28 mouse cellular contexts compared by ENCODE assay signal in genomic region chr16:64934793-64935192, GRCm38 (mm10).
DNase-seq lines count a peak whose midpoint lies in the region; ATAC-seq and TF ChIP-seq lines count a peak whose summit lies in the region.
"Had no signal": no experiment of that assay in that cellular context is flagged by ENCODE, and none has a peak within 500 bp of the region (broad histone marks: within the 10 kb centered on the region; RNA-seq: fewer than 3 reads in every experiment).

No protein-coding gene starts in this region.

- H3K9ac ChIP-seq in liver, postnatal 0 days (replicated peaks) = no peak overlapping the region
- H3K9ac ChIP-seq in liver, embryonic 11.5 days (ENCODE audit: low read depth, low read length) = no peak overlapping the region
- H3K9ac ChIP-seq: embryonic facial prominence, embryonic 13.5 days; forebrain, embryonic 13.5 days; heart, embryonic 12.5 days; heart, embryonic 15.5 days; hindbrain, embryonic 14.5 days had no signal

- H3K4me1 ChIP-seq in liver, postnatal 0 days (ENCODE audit: insufficient read depth) = no peaks in the 10 kb centered on the region
- H3K4me1 ChIP-seq in liver, embryonic 11.5 days (replicated peaks; ENCODE audit: control insufficient read depth, insufficient read depth, low read length) = no peaks in the 10 kb centered on the region
- H3K4me1 ChIP-seq: embryonic facial prominence, embryonic 10.5 days; embryonic facial prominence, embryonic 13.5 days; forebrain, embryonic 13.5 days; heart, embryonic 12.5 days; heart, embryonic 15.5 days had no signal

- H3K9me3 ChIP-seq in liver, postnatal 0 days (ENCODE audit: low read length) = no peaks in the 10 kb centered on the region
- H3K9me3 ChIP-seq in liver, embryonic 11.5 days (ENCODE audit: control insufficient read depth, low read length) = no peaks in the 10 kb centered on the region
- H3K9me3 ChIP-seq: embryonic facial prominence, embryonic 10.5 days; embryonic facial prominence, embryonic 13.5 days; forebrain, embryonic 13.5 days; heart, embryonic 12.5 days; heart, embryonic 15.5 days had no signal

- no peak overlapping the region for H3K4me3 ChIP-seq in liver, postnatal 0 days (ENCODE audit: low read depth, low read length)
- H3K4me3 ChIP-seq in liver, embryonic 11.5 days (ENCODE audit: low read depth, low read length) = no peak overlapping the region
- H3K4me3 ChIP-seq: embryonic facial prominence, embryonic 10.5 days; embryonic facial prominence, embryonic 13.5 days; erythroblast, embryonic 14.5 days; forebrain, embryonic 13.5 days; heart, embryonic 12.5 days; heart, embryonic 15.5 days had no signal

- H3K27me3 ChIP-seq in liver, postnatal 0 days (ENCODE audit: insufficient read depth, low read length) = no peaks in the 10 kb centered on the region
- no peaks in the 10 kb centered on the region for H3K27me3 ChIP-seq in liver, embryonic 11.5 days (replicated peaks; ENCODE audit: control insufficient read depth, insufficient read depth, low read length)
- H3K27me3 ChIP-seq: embryonic facial prominence, embryonic 13.5 days; forebrain, embryonic 13.5 days; heart, embryonic 12.5 days; heart, embryonic 15.5 days had no signal

- no peak for DNase-seq in liver, postnatal 0 days
- no peak for DNase-seq in liver, embryonic 11.5 days (ENCODE audit: low spot score)
- DNase-seq in retina, embryonic 14.5 days (ENCODE audit: low spot score) = no peak
- no peak for DNase-seq in embryo, embryonic 9.5 days (ENCODE audit: extremely low spot score)
- no peak for DNase-seq in gastrocnemius, postnatal 36 days
- no peak for DNase-seq in c-Kit-positive CD71-positive TER-119-positive erythroid progenitor cells, embryonic 14.5 days (ENCODE audit: low spot score)
- DNase-seq: adrenal gland, adult 2 months; adrenal gland, postnatal 14 days; B cell, adult 2 months; cerebellum, adult 18-20 months; cerebellum, adult 9-10 months; cerebellum, postnatal 14 days; gastrocnemius, postnatal 10 days; heart, adult 18-20 months; heart, postnatal 10 days; heart, postnatal 36 days had no signal

- WGBS in liver, postnatal 0 days (ENCODE audit: insufficient replicate concordance) = 74% methylated on average over 1 of the region's 1 CpGs
- WGBS in liver, embryonic 11.5 days = 82% methylated on average over 1 of the region's 1 CpGs

- ATAC-seq in liver, postnatal 0 days = no peak
- ATAC-seq in liver, embryonic 11.5 days (replicated peaks; ENCODE audit: low FRiP score) = no peak
- peak; percentile 98 for ATAC-seq in granulocyte monocyte progenitor cell, adult 5-6 weeks (replicated peaks; ENCODE audit: poor library complexity, severe bottlenecking)
- peak; percentile 96 for ATAC-seq in megakaryocyte progenitor cell, adult 5-6 weeks (replicated peaks; ENCODE audit: poor library complexity)
- ATAC-seq: forebrain, embryonic 13.5 days; forebrain, embryonic 16.5 days; hindbrain, postnatal 0 days; inflammation-experienced regulatory T-cells, adult 6 months had no signal

- H3K27ac ChIP-seq in liver, postnatal 0 days (ENCODE audit: low read depth) = no peak overlapping the region
- no peak overlapping the region for H3K27ac ChIP-seq in liver, embryonic 11.5 days (ENCODE audit: low read depth, low read length)
- H3K27ac ChIP-seq: embryonic facial prominence, embryonic 10.5 days; embryonic facial prominence, embryonic 13.5 days; forebrain, embryonic 13.5 days; heart, embryonic 15.5 days; hindbrain, embryonic 14.5 days; hindbrain, postnatal 0 days had no signal

- TF ChIP-seq CTCF in liver, postnatal 0 days (IDR thresholded peaks at IDR 0.05; ENCODE audit: low read depth) = 0 out of 2 replicates have a peak, but pooled peaks have one; percentile 11

- no peak for TF ChIP-seq EP300 in liver, postnatal 0 days (IDR thresholded peaks at IDR 0.05; ENCODE audit: low read depth)

- no peak overlapping the region for H3K4me2 ChIP-seq in liver, postnatal 0 days (ENCODE audit: low read depth, low read length)
- H3K4me2 ChIP-seq in liver, embryonic 11.5 days = no peak overlapping the region
- H3K4me2 ChIP-seq: embryonic facial prominence, embryonic 13.5 days; forebrain, embryonic 13.5 days; heart, embryonic 12.5 days; heart, embryonic 15.5 days; hindbrain, embryonic 14.5 days had no signal

- H3K36me3 ChIP-seq in liver, postnatal 0 days (replicated peaks; ENCODE audit: insufficient read depth, low read length) = no peaks in the 10 kb centered on the region
- no peaks in the 10 kb centered on the region for H3K36me3 ChIP-seq in liver, embryonic 11.5 days (ENCODE audit: control insufficient read depth, insufficient read depth, low read length)
- H3K36me3 ChIP-seq: embryonic facial prominence, embryonic 10.5 days; embryonic facial prominence, embryonic 13.5 days; heart, embryonic 12.5 days; heart, embryonic 15.5 days had no signal

- intact Hi-C loops in gastrocnemius, postnatal 36 days (cut with DNase I) = no loop called here

Comparison
In these comparisons a context has a peak if more than half of its experiments do, and no peak if none do; other contexts are left out.
1. ATAC-seq: peak in granulocyte monocyte progenitor cell, adult 5-6 weeks (single experiment) and megakaryocyte progenitor cell, adult 5-6 weeks (single experiment); none in liver, postnatal 0 days (single experiment) and liver, embryonic 11.5 days (single experiment).